ENCODE assay signal across 12 mouse cellular contexts in genomic region chr7:130216272-130216671, GRCm38 (mm10).
DNase-seq lines count a peak whose midpoint lies in the region; ATAC-seq and TF ChIP-seq lines count a peak whose summit lies in the region.
"Had no signal": no experiment of that assay in that cellular context is flagged by ENCODE, and none has a peak within 500 bp of the region (broad histone marks: within the 10 kb centered on the region; RNA-seq: fewer than 3 reads in every experiment).

No protein-coding gene starts in this region.

- H3K9me3 ChIP-seq in hindbrain, embryonic 16.5 days (ENCODE audit: control insufficient read depth, low read length): no peaks in the 10 kb centered on the region
- H3K9me3 ChIP-seq in hindbrain, embryonic 11.5 days (ENCODE audit: control insufficient read depth, low read length): no peaks in the 10 kb centered on the region
- H3K9me3 ChIP-seq in embryonic facial prominence, embryonic 15.5 days (replicated peaks): no peaks in the 10 kb centered on the region
- H3K9me3 ChIP-seq in forebrain, embryonic 14.5 days (replicated peaks; ENCODE audit: control insufficient read depth, low read length): no peaks in the 10 kb centered on the region
- H3K9me3 ChIP-seq: embryonic facial prominence, embryonic 12.5 days; heart, embryonic 10.5 days; limb, embryonic 12.5 days had no signal

- TF ChIP-seq POLR2A in olfactory bulb, adult 2 months (IDR thresholded peaks at IDR 0.05; ENCODE audit: insufficient read depth, low read depth, low read length): no peak
- no peak for TF ChIP-seq POLR2A in heart, adult 2 months (IDR thresholded peaks at IDR 0.05; ENCODE audit: insufficient read depth, low read depth, low read length)

- ATAC-seq in hindbrain, embryonic 16.5 days: no peak
- ATAC-seq in hindbrain, embryonic 11.5 days (ENCODE audit: low FRiP score): no peak
- ATAC-seq in embryonic facial prominence, embryonic 15.5 days (ENCODE audit: insufficient number of reproducible peaks, low FRiP score, low TSS enrichment, low read depth): no peak
- no peak for ATAC-seq in forebrain, embryonic 14.5 days

- no peak for TF ChIP-seq CTCF in olfactory bulb, adult 2 months (IDR thresholded peaks at IDR 0.05; ENCODE audit: insufficient read depth, low read depth, low read length)
- no peak for TF ChIP-seq CTCF in heart, adult 2 months (IDR thresholded peaks at IDR 0.05)

- 0 out of 2 replicates have a peak overlapping the region, but pooled peaks have one; percentile 9 for H3K4me2 ChIP-seq in hindbrain, embryonic 16.5 days (ENCODE audit: low read length)
- no peak overlapping the region for H3K4me2 ChIP-seq in hindbrain, embryonic 11.5 days (replicated peaks; ENCODE audit: low read depth, low read length)
- H3K4me2 ChIP-seq in embryonic facial prominence, embryonic 15.5 days (replicated peaks): no peak overlapping the region
- no peak overlapping the region for H3K4me2 ChIP-seq in forebrain, embryonic 14.5 days (ENCODE audit: low read length)
- H3K4me2 ChIP-seq: embryonic facial prominence, embryonic 12.5 days; limb, embryonic 12.5 days had no signal

- no peak for TF ChIP-seq EP300 in heart, adult 2 months (IDR thresholded peaks at IDR 0.05; ENCODE audit: insufficient read depth, low read depth, low read length)

- WGBS in hindbrain, embryonic 16.5 days: 24% methylated on average over 4 of the region's 4 CpGs
- WGBS in hindbrain, embryonic 11.5 days: 46% methylated on average over 4 of the region's 4 CpGs
- WGBS in embryonic facial prominence, embryonic 15.5 days: 33% methylated on average over 4 of the region's 4 CpGs
- 5% methylated on average over 4 of the region's 4 CpGs for WGBS in forebrain, embryonic 14.5 days
- WGBS in olfactory bulb, adult 2 months: 41% methylated on average over 4 of the region's 4 CpGs
- WGBS in heart, adult 2 months: 67% methylated on average over 4 of the region's 4 CpGs

- intact Hi-C loops in heart, adult 2 months (cut with DNase I): no loop called here

- no peaks in the 10 kb centered on the region for H3K36me3 ChIP-seq in hindbrain, embryonic 16.5 days (ENCODE audit: control insufficient read depth, insufficient read depth, low read length)
- H3K36me3 ChIP-seq in hindbrain, embryonic 11.5 days (ENCODE audit: control insufficient read depth, insufficient read depth, low read length): no peaks in the 10 kb centered on the region
- peaks cover 25% of the 10 kb centered on the region; the same call in 1 of the 2 replicates for H3K36me3 ChIP-seq in embryonic facial prominence, embryonic 15.5 days
- 0 out of 2 replicates have a peak, but pooled peaks cover 2% of the 10 kb centered on the region for H3K36me3 ChIP-seq in forebrain, embryonic 14.5 days (ENCODE audit: control insufficient read depth, insufficient read depth, low read length)
- no peaks in the 10 kb centered on the region for H3K36me3 ChIP-seq in heart, adult 2 months (ENCODE audit: control insufficient read depth, insufficient read depth, low read length)

- no peak for DNase-seq in hindbrain, embryonic 11.5 days (ENCODE audit: low spot score)
- DNase-seq in forebrain, embryonic 14.5 days (ENCODE audit: low spot score): no peak
- DNase-seq in heart, adult 2 months: no peak
- no peak for DNase-seq in right cerebral cortex, postnatal 25 days
- DNase-seq: kidney, adult 18-20 months had no signal

- no peaks in the 10 kb centered on the region; the same call in 1 of the 2 replicates for H3K27me3 ChIP-seq in hindbrain, embryonic 16.5 days (replicated peaks; ENCODE audit: control insufficient read depth, insufficient read depth, low read length)
- no peaks in the 10 kb centered on the region for H3K27me3 ChIP-seq in hindbrain, embryonic 11.5 days (ENCODE audit: control insufficient read depth, insufficient read depth, low read length)
- no peaks in the 10 kb centered on the region for H3K27me3 ChIP-seq in embryonic facial prominence, embryonic 15.5 days
- no peaks in the 10 kb centered on the region for H3K27me3 ChIP-seq in forebrain, embryonic 14.5 days (replicated peaks; ENCODE audit: control insufficient read depth, insufficient read depth, low read length)
- no peaks in the 10 kb centered on the region for H3K27me3 ChIP-seq in heart, adult 2 months (ENCODE audit: control insufficient read depth, insufficient read depth, low read length)
- H3K27me3 ChIP-seq: embryonic facial prominence, embryonic 12.5 days; limb, embryonic 12.5 days had no signal

- no peak overlapping the region for H3K9ac ChIP-seq in hindbrain, embryonic 16.5 days (ENCODE audit: low read depth, low read length)
- no peak overlapping the region for H3K9ac ChIP-seq in hindbrain, embryonic 11.5 days (ENCODE audit: low read depth, low read length)
- H3K9ac ChIP-seq in embryonic facial prominence, embryonic 15.5 days: no peak overlapping the region
- no peak overlapping the region for H3K9ac ChIP-seq in forebrain, embryonic 14.5 days (ENCODE audit: low read length)
- no peak overlapping the region for H3K9ac ChIP-seq in heart, adult 2 months (ENCODE audit: low read depth, low read length)
- H3K9ac ChIP-seq: embryonic facial prominence, embryonic 12.5 days; limb, embryonic 12.5 days had no signal

- H3K79me2 ChIP-seq in heart, adult 2 months (replicated peaks; ENCODE audit: control insufficient read depth, insufficient read depth, low read length): no peaks in the 10 kb centered on the region

- H3K4me3 ChIP-seq in hindbrain, embryonic 16.5 days (ENCODE audit: low read length): no peak overlapping the region
- no peak overlapping the region for H3K4me3 ChIP-seq in hindbrain, embryonic 11.5 days (ENCODE audit: low read depth, low read length)
- no peak overlapping the region for H3K4me3 ChIP-seq in embryonic facial prominence, embryonic 15.5 days (replicated peaks)
- no peak overlapping the region for H3K4me3 ChIP-seq in forebrain, embryonic 14.5 days (ENCODE audit: low read depth, low read length)
- H3K4me3 ChIP-seq in olfactory bulb, adult 2 months (ENCODE audit: insufficient read depth, low read depth, low read length): no peak overlapping the region
- no peak overlapping the region for H3K4me3 ChIP-seq in heart, adult 2 months
- H3K4me3 ChIP-seq: embryonic facial prominence, embryonic 12.5 days; heart, embryonic 10.5 days; limb, embryonic 12.5 days had no signal

- peaks cover 20% of the 10 kb centered on the region for H3K4me1 ChIP-seq in hindbrain, embryonic 16.5 days (ENCODE audit: control insufficient read depth, insufficient read depth, low read depth, low read length)
- no peaks in the 10 kb centered on the region for H3K4me1 ChIP-seq in hindbrain, embryonic 11.5 days (replicated peaks; ENCODE audit: control insufficient read depth, insufficient read depth, low read length)
- peaks cover 54% of the 10 kb centered on the region for H3K4me1 ChIP-seq in embryonic facial prominence, embryonic 15.5 days
- peaks cover 40% of the 10 kb centered on the region for H3K4me1 ChIP-seq in forebrain, embryonic 14.5 days (ENCODE audit: control insufficient read depth, insufficient read depth, low read length)
- H3K4me1 ChIP-seq in olfactory bulb, adult 2 months (ENCODE audit: control insufficient read depth, insufficient read depth, low read length): peaks cover 30% of the 10 kb centered on the region
- no peaks in the 10 kb centered on the region for H3K4me1 ChIP-seq in heart, adult 2 months (ENCODE audit: control insufficient read depth, insufficient read depth, low read length)

- peak overlapping the region; percentile 49; the same call in 1 of the 2 replicates for H3K27ac ChIP-seq in hindbrain, embryonic 16.5 days (ENCODE audit: low read depth, low read length)
- no peak overlapping the region for H3K27ac ChIP-seq in hindbrain, embryonic 11.5 days (ENCODE audit: low read depth, low read length)
- peak overlapping the region; percentile 73; the same call in 1 of the 2 replicates for H3K27ac ChIP-seq in embryonic facial prominence, embryonic 15.5 days (replicated peaks)
- peak overlapping the region; percentile 45; the same call in 1 of the 2 replicates for H3K27ac ChIP-seq in forebrain, embryonic 14.5 days (ENCODE audit: low read depth, low read length)
- H3K27ac ChIP-seq in olfactory bulb, adult 2 months (ENCODE audit: insufficient read depth, low read depth, low read length): 0 out of 2 replicates have a peak overlapping the region, but pooled peaks have one; percentile 77
- H3K27ac ChIP-seq in heart, adult 2 months: no peak overlapping the region
- H3K27ac ChIP-seq: embryonic facial prominence, embryonic 12.5 days; heart, embryonic 10.5 days; limb, embryonic 12.5 days; macrophage had no signal

Comparison
In these comparisons a context has a peak if more than half of its experiments do, and no peak if none do; other contexts are left out.
1. H3K27ac ChIP-seq: peak in hindbrain, embryonic 16.5 days (single experiment), embryonic facial prominence, embryonic 15.5 days (single experiment), forebrain, embryonic 14.5 days (single experiment) and olfactory bulb, adult 2 months (single experiment); none in hindbrain, embryonic 11.5 days (single experiment) and heart, adult 2 months (single experiment).